Mouse (Mus musculus): ENCODE measurements around the gene Hpf1. TPM values are rescaled to one million over a fixed set of nuclear protein-coding genes. Genes with fewer than 3 reads are reported as not detected.

Hpf1 gene
- polyA plus RNA-seq, 1 experiment from 2014 or later, result 73.4 TPM

DNA sequence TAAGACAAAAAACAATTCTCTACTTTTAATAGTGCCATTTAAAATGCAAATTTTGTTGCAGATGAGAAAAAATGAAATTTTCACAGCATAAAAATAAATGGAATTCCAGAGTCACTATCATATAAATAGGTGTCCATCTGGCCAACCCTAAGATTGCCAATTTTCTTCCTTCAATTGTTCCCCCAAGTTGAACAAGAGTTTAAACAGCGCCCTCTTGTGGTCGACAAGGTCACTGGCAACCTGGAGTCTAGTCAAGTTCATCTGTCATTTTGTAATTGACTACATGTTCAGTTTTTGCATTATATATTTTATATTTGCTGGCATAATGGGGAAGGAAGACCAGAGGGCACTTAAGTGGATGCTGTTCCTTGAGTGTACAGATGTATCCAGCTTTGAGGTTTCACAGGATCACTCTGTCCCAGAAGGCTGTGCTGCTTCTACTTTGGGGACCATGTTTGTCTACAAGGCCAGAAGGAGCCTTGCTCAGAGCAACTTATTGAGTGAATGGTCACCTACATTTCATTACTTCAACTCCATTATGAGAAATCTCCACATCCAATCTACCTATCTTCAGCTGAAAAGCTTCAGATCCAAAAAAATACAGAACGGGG lies 24.6 kb upstream of the Hpf1 start:
- Histone ChIP-seq H3K36me3 (ENCODE audit: control insufficient read depth, insufficient read depth) (no peaks in the 10 kb centered on the region), H3K4me1 (ENCODE audit: control insufficient read depth, insufficient read depth, low read length) (0 out of 2 replicates have a peak, but pooled peaks cover 4% of the 10 kb centered on the region), H3K9me3 (replicated peaks; ENCODE audit: control insufficient read depth, low read length) (no peaks in the 10 kb centered on the region), H3K27ac (ENCODE audit: low read length) (no peak overlapping the region), H3K4me2 (ENCODE audit: low read depth, low read length) (no peak overlapping the region), H3K27me3 (ENCODE audit: control insufficient read depth, insufficient read depth, low read length) (no peaks in the 10 kb centered on the region), H3K9ac (ENCODE audit: low read length) (no peak overlapping the region), H3K4me3 (ENCODE audit: low read length) (no peak overlapping the region)
- 33% methylated on average over 3 of the region's 3 CpGs for WGBS
- no peak for ATAC-seq (replicated peaks; ENCODE audit: extremely low read depth, insufficient read depth, low FRiP score)

DNA sequence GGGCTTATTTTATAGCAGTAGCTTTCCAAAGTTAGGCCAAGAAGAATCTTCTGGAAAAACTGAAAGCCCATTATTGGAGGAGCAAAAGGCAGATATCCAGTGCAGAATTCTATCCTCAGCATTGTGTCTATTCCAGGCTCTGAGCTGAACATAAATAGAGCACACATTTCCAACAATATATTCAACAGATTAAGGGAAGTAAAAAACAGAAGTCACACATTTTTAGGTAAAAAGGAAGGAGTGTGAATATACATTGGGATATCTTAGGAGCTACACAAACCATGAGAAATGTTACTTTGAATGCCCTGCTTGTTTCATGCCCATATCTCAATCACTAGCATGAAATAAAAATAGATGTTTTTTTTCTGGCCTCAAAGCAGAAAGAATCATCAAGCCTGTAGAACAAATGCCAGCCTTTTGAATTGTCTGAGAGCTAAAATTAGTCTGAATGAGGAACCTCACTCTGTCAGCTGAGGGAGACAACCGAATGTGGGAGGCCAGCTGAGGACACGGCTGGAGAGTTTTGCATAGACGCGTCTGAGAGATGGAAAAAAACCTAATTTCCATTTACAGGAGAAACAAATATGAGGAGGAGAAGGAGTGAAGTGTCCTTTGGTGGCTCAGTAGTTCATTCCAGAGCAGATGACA lies 22.6 kb upstream of the Hpf1 start:
- no peaks in the 10 kb centered on the region for H3K27me3 ChIP-seq (ENCODE audit: control insufficient read depth, insufficient read depth, low read length)
- H3K4me3 ChIP-seq (ENCODE audit: low read length), result no peak overlapping the region
- 42% methylated on average over 4 of the region's 4 CpGs for WGBS
- ATAC-seq (replicated peaks; ENCODE audit: extremely low read depth, insufficient read depth, low FRiP score), result no peak
- no peak overlapping the region for H3K4me2 ChIP-seq (ENCODE audit: low read depth, low read length)
- no peak overlapping the region for H3K9ac ChIP-seq (ENCODE audit: low read length)
- H3K4me1 ChIP-seq (ENCODE audit: control insufficient read depth, insufficient read depth, low read length), result peaks cover 4% of the 10 kb centered on the region; the same call in 1 of the 2 replicates
- H3K36me3 ChIP-seq (ENCODE audit: control insufficient read depth, insufficient read depth), result no peaks in the 10 kb centered on the region
- H3K27ac ChIP-seq (ENCODE audit: low read length), result no peak overlapping the region
- no peaks in the 10 kb centered on the region for H3K9me3 ChIP-seq (replicated peaks; ENCODE audit: control insufficient read depth, low read length)

DNA sequence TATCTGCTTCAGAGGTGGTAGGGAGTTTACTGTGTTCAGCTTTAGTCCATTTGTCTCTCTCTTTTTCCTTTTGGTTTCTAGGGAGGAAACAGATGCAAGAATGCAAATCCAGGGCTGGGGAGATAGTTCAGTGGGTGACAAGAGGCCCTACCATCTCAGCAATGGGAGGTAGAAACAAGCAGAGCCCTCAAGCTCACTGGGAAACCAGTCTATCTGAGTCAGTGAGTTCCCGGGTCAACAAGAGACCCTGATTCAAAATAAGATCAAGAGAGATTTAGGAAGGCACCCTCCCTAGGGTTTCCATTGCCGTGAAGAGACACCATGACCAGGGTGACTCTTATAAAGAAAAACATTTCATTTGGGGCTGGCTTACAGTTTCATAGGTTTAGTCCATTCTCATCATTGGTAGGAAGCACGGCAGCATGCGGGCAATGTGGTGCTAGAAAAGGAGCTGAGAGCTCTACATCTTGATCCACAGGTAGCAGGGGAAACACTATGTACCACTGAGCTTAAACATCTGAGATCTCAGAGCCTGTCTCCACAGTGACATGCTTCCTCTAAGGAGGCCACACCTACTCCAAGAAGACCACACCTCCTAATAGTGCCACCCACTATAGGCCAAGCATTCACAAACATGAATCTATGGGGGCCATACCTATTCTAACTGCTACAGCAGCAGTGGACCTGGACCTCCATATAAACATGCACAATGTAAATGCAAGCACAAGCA lies 21.8 kb upstream of the Hpf1 start:
- ATAC-seq (replicated peaks; ENCODE audit: extremely low read depth, insufficient read depth, low FRiP score), result no peak
- WGBS, result 83% methylated on average over 4 of the region's 4 CpGs

DNA sequence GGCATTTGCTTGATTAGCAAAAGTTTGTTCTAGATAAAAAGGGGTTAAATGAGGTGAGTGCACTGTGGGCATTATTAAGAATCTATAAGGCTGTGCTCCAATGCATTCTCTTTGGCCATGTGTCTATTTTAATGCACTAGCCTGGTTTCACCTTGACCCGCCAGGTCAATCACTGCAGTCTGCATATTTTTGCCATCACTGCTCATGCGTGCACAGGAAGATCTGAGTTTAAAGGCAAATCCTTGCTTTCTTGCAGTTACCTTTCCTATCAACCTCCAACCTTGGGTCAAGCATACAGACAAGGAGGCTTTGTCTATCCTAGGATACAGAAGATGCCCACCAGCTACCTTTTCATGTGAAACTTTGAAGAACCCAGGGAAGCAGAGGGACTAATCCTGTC lies 20.5 kb upstream of the Hpf1 start:
- Histone ChIP-seq H3K9me3 (replicated peaks; ENCODE audit: control insufficient read depth, low read length) (no peaks in the 10 kb centered on the region), H3K27ac (ENCODE audit: low read length) (no peak overlapping the region), H3K4me3 (ENCODE audit: low read length) (no peak overlapping the region), H3K27me3 (ENCODE audit: control insufficient read depth, insufficient read depth, low read length) (no peaks in the 10 kb centered on the region), H3K9ac (ENCODE audit: low read length) (no peak overlapping the region), H3K36me3 (ENCODE audit: control insufficient read depth, insufficient read depth) (no peaks in the 10 kb centered on the region), H3K4me2 (ENCODE audit: low read depth, low read length) (no peak overlapping the region), H3K4me1 (ENCODE audit: control insufficient read depth, insufficient read depth, low read length) (peaks cover 4% of the 10 kb centered on the region; the same call in 1 of the 2 replicates)
- ATAC-seq (replicated peaks; ENCODE audit: extremely low read depth, insufficient read depth, low FRiP score), result no peak
- 69% methylated on average over 2 of the region's 2 CpGs for WGBS

More for the DNA sequence above, 21.8 kb upstream of the Hpf1 start:
- H3K27me3 ChIP-seq (ENCODE audit: control insufficient read depth, insufficient read depth, low read length), result no peaks in the 10 kb centered on the region
- H3K36me3 ChIP-seq (ENCODE audit: control insufficient read depth, insufficient read depth), result no peaks in the 10 kb centered on the region
- no peak overlapping the region for H3K9ac ChIP-seq (ENCODE audit: low read length)
- H3K4me2 ChIP-seq (ENCODE audit: low read depth, low read length), result no peak overlapping the region
- H3K9me3 ChIP-seq (replicated peaks; ENCODE audit: control insufficient read depth, low read length), result no peaks in the 10 kb centered on the region
- peaks cover 4% of the 10 kb centered on the region; the same call in 1 of the 2 replicates for H3K4me1 ChIP-seq (ENCODE audit: control insufficient read depth, insufficient read depth, low read length)
- no peak overlapping the region for H3K4me3 ChIP-seq (ENCODE audit: low read length)
- H3K27ac ChIP-seq (ENCODE audit: low read length), result no peak overlapping the region

DNA sequence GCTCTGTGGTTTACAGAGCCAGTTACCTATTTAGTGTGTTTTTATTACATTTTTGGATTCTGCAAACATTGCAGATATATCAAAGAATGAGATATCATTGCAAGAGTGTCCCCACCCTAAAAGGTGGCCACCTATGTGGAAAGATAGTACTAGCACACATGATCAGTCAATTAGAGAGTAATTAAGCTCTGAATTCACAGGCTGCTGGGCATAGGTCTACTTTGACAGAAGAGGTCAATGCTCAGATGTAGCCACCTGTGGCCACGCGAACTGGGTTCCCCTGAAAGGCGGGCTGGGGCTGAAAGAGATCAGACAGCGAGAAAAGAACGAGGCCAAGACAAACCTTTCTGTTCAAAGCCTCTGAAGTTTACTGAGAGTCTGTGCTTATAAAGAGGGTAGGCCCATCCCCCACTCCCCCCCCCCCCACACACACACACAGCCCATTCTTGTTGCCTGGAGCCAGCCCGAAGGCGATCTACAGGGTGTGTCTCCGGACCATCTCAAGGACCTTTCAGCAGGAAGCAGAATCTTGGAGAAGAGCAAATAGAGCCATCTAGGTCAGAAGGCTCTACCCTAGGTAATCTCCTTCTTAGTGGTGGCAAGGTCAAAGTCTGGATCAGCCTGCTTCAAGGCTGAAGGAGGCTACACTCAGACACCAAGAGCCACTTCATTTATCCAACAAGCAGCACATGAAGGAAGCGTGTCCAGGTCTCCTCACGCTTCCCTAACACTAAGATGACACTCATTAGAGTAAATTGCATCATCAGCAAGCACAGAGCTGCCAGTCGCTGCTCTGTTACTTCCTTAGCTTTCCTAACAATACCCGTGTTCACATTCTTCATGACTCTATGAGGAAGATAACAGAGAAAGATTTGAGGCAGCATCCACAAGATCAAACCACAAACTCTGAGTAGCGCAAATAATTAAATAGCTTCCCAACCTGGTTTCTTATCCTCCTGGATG lies 19.7 kb upstream of the Hpf1 start:
- WGBS, result 81% methylated on average over 13 of the region's 13 CpGs

DNA sequence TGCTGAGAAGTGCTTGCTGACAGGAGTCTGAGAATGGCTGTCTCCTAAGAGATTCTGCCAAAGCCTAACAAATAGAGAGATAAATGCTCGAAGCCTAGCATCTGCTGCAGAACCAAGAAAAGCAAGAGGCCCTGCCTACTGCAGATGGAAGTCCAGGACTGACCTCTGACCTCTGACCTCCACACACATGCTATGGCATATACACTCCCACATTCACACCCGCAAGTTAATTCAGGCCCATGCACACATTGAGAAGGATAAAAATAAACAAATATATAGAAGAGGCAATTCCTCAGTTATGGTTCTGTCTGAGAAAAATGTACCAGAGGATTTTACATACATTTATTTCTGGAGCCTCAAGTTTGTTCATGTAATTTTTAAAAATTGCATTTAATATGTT lies 11.6 kb upstream of the Hpf1 start:
- H3K27ac ChIP-seq (ENCODE audit: low read length), result no peak overlapping the region
- WGBS, result 46% methylated on average over 2 of the region's 2 CpGs
- no peaks in the 10 kb centered on the region for H3K9me3 ChIP-seq (replicated peaks; ENCODE audit: control insufficient read depth, low read length)
- H3K9ac ChIP-seq (ENCODE audit: low read length), result no peak overlapping the region
- no peaks in the 10 kb centered on the region for H3K36me3 ChIP-seq (ENCODE audit: control insufficient read depth, insufficient read depth)
- ATAC-seq (replicated peaks; ENCODE audit: extremely low read depth, insufficient read depth, low FRiP score), result no peak
- H3K4me1 ChIP-seq (ENCODE audit: control insufficient read depth, insufficient read depth, low read length), result no peaks in the 10 kb centered on the region
- no peak overlapping the region for H3K4me2 ChIP-seq (ENCODE audit: low read depth, low read length)
- no peaks in the 10 kb centered on the region for H3K27me3 ChIP-seq (ENCODE audit: control insufficient read depth, insufficient read depth, low read length)
- H3K4me3 ChIP-seq (ENCODE audit: low read length), result no peak overlapping the region

More for the DNA sequence above, 19.7 kb upstream of the Hpf1 start:
- no peak for ATAC-seq (replicated peaks; ENCODE audit: extremely low read depth, insufficient read depth, low FRiP score)
- no peak overlapping the region for H3K4me2 ChIP-seq (ENCODE audit: low read depth, low read length)
- no peaks in the 10 kb centered on the region for H3K36me3 ChIP-seq (ENCODE audit: control insufficient read depth, insufficient read depth)
- no peaks in the 10 kb centered on the region for H3K9me3 ChIP-seq (replicated peaks; ENCODE audit: control insufficient read depth, low read length)
- no peak overlapping the region for H3K4me3 ChIP-seq (ENCODE audit: low read length)
- H3K27me3 ChIP-seq (ENCODE audit: control insufficient read depth, insufficient read depth, low read length), result no peaks in the 10 kb centered on the region
- H3K27ac ChIP-seq (ENCODE audit: low read length), result no peak overlapping the region
- H3K9ac ChIP-seq (ENCODE audit: low read length), result no peak overlapping the region
- H3K4me1 ChIP-seq (ENCODE audit: control insufficient read depth, insufficient read depth, low read length), result peaks cover 4% of the 10 kb centered on the region; the same call in 1 of the 2 replicates

DNA sequence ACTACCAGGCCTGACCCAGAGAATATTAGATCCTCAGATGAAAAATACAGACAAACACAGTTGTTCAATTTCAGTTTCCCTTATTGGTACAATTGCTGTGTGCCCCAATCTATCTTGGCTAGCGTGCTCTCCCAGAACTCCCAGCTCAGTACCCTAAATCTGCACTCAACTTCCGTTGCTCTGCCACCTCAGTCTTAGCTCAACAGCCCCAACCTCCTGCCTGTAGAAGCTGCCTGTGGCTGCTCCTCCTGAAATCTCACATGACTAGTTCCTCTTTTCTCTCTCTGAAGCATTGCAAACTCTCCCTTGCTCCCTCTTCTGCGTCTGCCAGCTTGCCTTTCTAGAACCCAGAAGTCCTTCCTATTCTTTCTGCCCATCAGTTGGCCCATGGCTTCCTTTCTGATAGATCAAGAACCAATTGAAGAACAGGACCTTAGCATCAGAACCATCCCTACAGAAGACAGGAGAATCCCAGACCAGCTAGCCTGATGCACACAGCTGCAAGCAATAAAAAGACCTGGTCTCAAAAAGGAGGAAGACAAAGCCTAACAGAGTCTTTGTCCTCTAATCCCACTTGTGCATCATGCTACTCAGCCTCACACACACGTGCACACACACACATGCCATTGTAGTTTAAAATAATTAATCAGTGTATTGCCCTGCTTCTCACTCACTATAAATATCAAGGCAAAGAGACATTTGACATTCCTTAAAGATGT lies 6.6 kb upstream of the Hpf1 start:
- Histone ChIP-seq H3K27me3 (ENCODE audit: control insufficient read depth, insufficient read depth, low read length) (no peaks in the 10 kb centered on the region), H3K27ac (ENCODE audit: low read length) (no peak overlapping the region), H3K9me3 (replicated peaks; ENCODE audit: control insufficient read depth, low read length) (no peaks in the 10 kb centered on the region), H3K9ac (ENCODE audit: low read length) (no peak overlapping the region), H3K4me3 (ENCODE audit: low read length) (no peak overlapping the region), H3K36me3 (ENCODE audit: control insufficient read depth, insufficient read depth) (no peaks in the 10 kb centered on the region), H3K4me1 (ENCODE audit: control insufficient read depth, insufficient read depth, low read length) (no peaks in the 10 kb centered on the region), H3K4me2 (ENCODE audit: low read depth, low read length) (no peak overlapping the region)
- WGBS, result 60% methylated on average over 4 of the region's 4 CpGs
- no peak for ATAC-seq (replicated peaks; ENCODE audit: extremely low read depth, insufficient read depth, low FRiP score)

DNA sequence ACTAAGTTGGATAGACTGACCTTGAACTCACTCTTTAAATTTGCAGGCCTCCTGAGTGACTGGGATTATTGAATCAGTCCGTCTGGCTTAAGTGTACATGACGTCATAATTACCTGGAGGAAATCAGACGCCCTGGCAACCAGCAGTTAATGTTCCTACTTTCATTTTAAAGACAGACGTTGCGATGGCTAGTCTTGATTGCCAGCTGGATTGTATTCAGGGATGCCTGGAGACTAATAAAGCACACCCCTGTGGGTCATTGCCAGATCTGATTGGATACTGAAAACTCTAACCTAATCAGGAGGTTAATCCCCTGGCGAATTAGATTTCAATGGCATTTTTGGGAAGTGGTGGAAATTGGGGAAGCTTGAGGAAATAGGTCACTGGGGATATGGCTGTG lies 3.5 kb upstream of the Hpf1 start:
- WGBS, result 63% methylated on average over 6 of the region's 6 CpGs
- no peak overlapping the region for H3K9ac ChIP-seq (ENCODE audit: low read length)
- no peaks in the 10 kb centered on the region for H3K27me3 ChIP-seq (ENCODE audit: control insufficient read depth, insufficient read depth, low read length)
- no peak for ATAC-seq (replicated peaks; ENCODE audit: extremely low read depth, insufficient read depth, low FRiP score)
- no peak overlapping the region for H3K27ac ChIP-seq (ENCODE audit: low read length)
- no peaks in the 10 kb centered on the region for H3K9me3 ChIP-seq (replicated peaks; ENCODE audit: control insufficient read depth, low read length)
- H3K36me3 ChIP-seq (ENCODE audit: control insufficient read depth, insufficient read depth), result no peaks in the 10 kb centered on the region
- peaks cover 10% of the 10 kb centered on the region for H3K4me1 ChIP-seq (ENCODE audit: control insufficient read depth, insufficient read depth, low read length)
- no peak overlapping the region for H3K4me2 ChIP-seq (ENCODE audit: low read depth, low read length)
- no peak overlapping the region for H3K4me3 ChIP-seq (ENCODE audit: low read length)
